Mouse (Mus musculus) C2C12 (cell line): ENCODE data around the gene Plxna4. TPM values are rescaled to one million over a fixed set of nuclear protein-coding genes. Genes with fewer than 3 reads are reported as not detected.

Experiments
- H3K27me3 ChIP-seq: one replicate; pipeline ENCODE4 v1.6.1; 2011; ENCODE audit not compliant: control insufficient read depth, insufficient read depth, insufficient read length
- H3K36me3 ChIP-seq: one replicate; pipeline ENCODE4 v1.6.1; 2011; ENCODE audit not compliant: control insufficient read depth, insufficient read depth
- H3K4me3 ChIP-seq: one replicate; pipeline ENCODE4 v1.5.1; 2011; ENCODE audit warnings: mild to moderate bottlenecking, control low read depth; ENCODE audit not compliant: poor library complexity, insufficient read depth, severe bottlenecking
- H3K79me2 ChIP-seq: one replicate; pipeline ENCODE4 v1.6.1; 2011; ENCODE audit not compliant: control insufficient read depth, insufficient read depth
- H3K79me3 ChIP-seq: one replicate; pipeline ENCODE4 v1.6.1; 2011; ENCODE audit warnings: low read depth, control low read depth
- H3ac ChIP-seq: one replicate; pipeline ENCODE3; 2011; ENCODE audit warnings: low read depth; ENCODE audit not compliant: control insufficient read depth, insufficient read length
- CEBPB ChIP-seq: IDR thresholded peaks from one replicate; pipeline ENCODE4 v1.6.1; 2011; ENCODE audit warnings: low read depth, mild to moderate bottlenecking, control low read depth, moderate library complexity
- CTCF ChIP-seq: IDR thresholded peaks from one replicate; pipeline ENCODE4 v1.5.1; 2011; ENCODE audit not compliant: control insufficient read depth, insufficient read depth, insufficient read length
- FOSL1 ChIP-seq: IDR thresholded peaks from one replicate; pipeline ENCODE4 v1.8.0; 2011; ENCODE audit warnings: mild to moderate bottlenecking, low read length; ENCODE audit not compliant: poor library complexity, insufficient read depth, severe bottlenecking
- MAX ChIP-seq: IDR thresholded peaks from one replicate; pipeline ENCODE4 v1.6.1; 2011; ENCODE audit warnings: mild to moderate bottlenecking, control low read depth
- MYOD1 ChIP-seq: IDR thresholded peaks from one replicate; pipeline ENCODE4 v1.6.1; 2011; ENCODE audit warnings: low read depth; ENCODE audit not compliant: control insufficient read depth, insufficient read length
- MYOG ChIP-seq: IDR thresholded peaks from one replicate; pipeline ENCODE4 v1.6.1; 2011; ENCODE audit not compliant: control insufficient read depth, insufficient read length; ENCODE audit errors: extremely low read depth
- USF1 ChIP-seq: IDR thresholded peaks from one replicate; pipeline ENCODE4 v1.6.1; 2011; ENCODE audit warnings: low read depth, mild to moderate bottlenecking, control low read depth, moderate library complexity
- polyA plus RNA-seq: library from polyadenylated mRNA; unstranded; fragments of >200 nt; fragmentation: generic; extraction: Trizol; gene quantifications from one replicate; pipeline ENCODE4 v1.2.1, GENCODE M21; 2012; ENCODE audit warnings: missing spikeins

The Plxna4 gene
- polyA plus RNA-seq, 1 experiment, result 0.19 TPM

GRCm38 (mm10) chr6:32384937-32385336, 203.1 kb downstream of the Plxna4 start:
- H3K4me3 ChIP-seq, result no peak overlapping the region
- no peaks in the 10 kb centered on the region for H3K79me3 ChIP-seq
- peaks cover 8% of the 10 kb centered on the region for H3K27me3 ChIP-seq
- TF ChIP-seq USF1, result no peak
- TF ChIP-seq MYOD1, result no peak
- no peak for TF ChIP-seq MYOG
- TF ChIP-seq CTCF, result no peak
- no peak for TF ChIP-seq FOSL1
- no peak for TF ChIP-seq MAX
- no peak for TF ChIP-seq CEBPB
- H3K36me3 ChIP-seq, result no peaks in the 10 kb centered on the region
- no peaks in the 10 kb centered on the region for H3K79me2 ChIP-seq
- H3ac ChIP-seq, result no peak overlapping the region

DNA sequence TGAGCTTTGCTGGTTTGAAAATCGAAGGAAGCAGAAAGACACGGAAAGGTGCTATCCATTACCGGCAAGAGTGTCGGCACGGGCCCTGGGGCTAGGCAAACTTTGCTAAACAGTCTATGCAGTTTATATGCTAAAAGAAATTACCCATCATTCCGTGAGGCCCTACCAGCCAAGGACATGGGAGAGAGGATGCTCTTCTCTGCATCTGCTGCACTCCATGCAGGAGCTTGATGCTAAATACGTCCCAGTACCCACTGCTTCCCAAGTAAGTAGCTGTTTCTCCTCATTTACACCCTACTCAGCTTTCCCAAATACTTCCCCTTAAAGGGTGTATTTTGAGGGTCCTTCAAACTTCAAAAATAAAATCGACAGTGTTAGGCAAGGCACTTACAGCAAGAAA, 203.6 kb downstream of the Plxna4 start:
- no peaks in the 10 kb centered on the region for H3K79me3 ChIP-seq
- H3K79me2 ChIP-seq, result no peaks in the 10 kb centered on the region
- peaks cover 11% of the 10 kb centered on the region for H3K27me3 ChIP-seq
- H3ac ChIP-seq, result no peak overlapping the region
- no peak overlapping the region for H3K4me3 ChIP-seq
- TF ChIP-seq MYOG (no peak), FOSL1 (no peak), CTCF (no peak), MYOD1 (no peak), MAX (no peak), USF1 (no peak), CEBPB (no peak)
- H3K36me3 ChIP-seq, result no peaks in the 10 kb centered on the region

GRCm38 (mm10) chr6:32381516-32381915, 206.5 kb downstream of the Plxna4 start:
- no peaks in the 10 kb centered on the region for H3K79me3 ChIP-seq

DNA sequence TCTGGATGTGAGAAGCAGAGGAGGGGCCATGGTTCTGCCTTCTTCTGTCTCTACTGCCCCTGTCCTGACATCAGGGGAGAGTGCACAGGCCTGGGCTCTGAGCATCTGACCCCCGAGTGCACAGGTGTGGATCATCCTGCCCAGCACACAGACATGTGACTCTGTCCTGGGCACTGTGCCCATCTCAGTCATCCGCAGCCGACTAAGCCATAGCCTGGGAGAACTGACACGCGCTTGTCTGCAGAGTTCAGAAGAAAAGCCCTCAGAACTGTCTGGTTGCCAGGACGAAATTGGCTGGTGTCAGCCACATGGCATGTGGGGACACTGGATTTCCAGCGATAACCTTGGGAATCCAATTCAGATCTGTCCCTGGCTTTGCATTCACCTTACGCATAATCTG, 210.8 kb downstream of the Plxna4 start:
- no peaks in the 10 kb centered on the region for H3K79me3 ChIP-seq
- H3ac ChIP-seq, result no peak overlapping the region
- H3K79me2 ChIP-seq, result no peaks in the 10 kb centered on the region
- no peaks in the 10 kb centered on the region for H3K36me3 ChIP-seq
- H3K27me3 ChIP-seq, result peaks cover 11% of the 10 kb centered on the region
- H3K4me3 ChIP-seq, result no peak overlapping the region
- TF ChIP-seq MYOD1, result no peak
- no peak for TF ChIP-seq MAX
- no peak for TF ChIP-seq USF1
- no peak for TF ChIP-seq MYOG
- TF ChIP-seq CEBPB, result no peak
- TF ChIP-seq FOSL1, result no peak
- no peak for TF ChIP-seq CTCF

More at GRCm38 (mm10) chr6:32381516-32381915, 206.5 kb downstream of the Plxna4 start:
- no peaks in the 10 kb centered on the region for H3K79me2 ChIP-seq
- H3K27me3 ChIP-seq, result peaks cover 11% of the 10 kb centered on the region
- TF ChIP-seq MYOG (no peak), CEBPB (no peak), USF1 (no peak), MYOD1 (no peak), MAX (no peak), FOSL1 (no peak), CTCF (no peak)
- H3ac ChIP-seq, result no peak overlapping the region
- H3K4me3 ChIP-seq, result no peak overlapping the region
- H3K36me3 ChIP-seq, result no peaks in the 10 kb centered on the region

GRCm38 (mm10) chr6:32373931-32374361, 214.0 kb downstream of the Plxna4 start:
- no peaks in the 10 kb centered on the region for H3K79me3 ChIP-seq
- H3ac ChIP-seq, result no peak overlapping the region
- H3K36me3 ChIP-seq, result no peaks in the 10 kb centered on the region
- H3K27me3 ChIP-seq, result no peaks in the 10 kb centered on the region
- no peaks in the 10 kb centered on the region for H3K79me2 ChIP-seq
- H3K4me3 ChIP-seq, result no peak overlapping the region
- no peak for TF ChIP-seq CTCF
- TF ChIP-seq FOSL1, result no peak
- no peak for TF ChIP-seq MAX
- TF ChIP-seq MYOD1, result no peak
- no peak for TF ChIP-seq CEBPB
- no peak for TF ChIP-seq USF1
- no peak for TF ChIP-seq MYOG

DNA sequence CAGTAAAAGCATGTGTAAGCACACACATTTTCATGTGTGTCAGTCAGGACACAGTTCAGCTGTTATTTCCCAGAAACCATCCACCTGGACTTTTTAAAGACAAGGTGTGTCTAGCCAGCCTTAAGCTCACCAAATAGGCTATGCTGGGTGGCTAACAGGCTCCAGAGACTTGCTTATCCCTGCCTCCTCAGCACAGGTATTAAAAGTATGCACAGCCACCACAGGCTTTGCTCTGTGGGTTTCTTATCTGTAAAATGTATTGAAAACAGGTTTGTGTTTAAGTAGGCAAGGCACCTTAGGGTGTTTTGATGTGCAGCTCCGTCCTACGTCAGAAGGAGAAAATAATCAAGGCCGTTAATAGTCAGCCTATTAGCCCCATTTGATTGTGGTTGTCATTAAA, 218.9 kb downstream of the Plxna4 start:
- H3ac ChIP-seq, result no peak overlapping the region
- no peak overlapping the region for H3K4me3 ChIP-seq
- H3K27me3 ChIP-seq, result no peaks in the 10 kb centered on the region
- no peaks in the 10 kb centered on the region for H3K79me2 ChIP-seq
- H3K79me3 ChIP-seq, result no peaks in the 10 kb centered on the region
- TF ChIP-seq MAX (no peak), MYOD1 (no peak), MYOG (no peak), USF1 (no peak), CEBPB (no peak), CTCF (no peak), FOSL1 (no peak)
- no peaks in the 10 kb centered on the region for H3K36me3 ChIP-seq
